Mouse (Mus musculus) adrenal gland, adult 8-10 months (tissue): ENCODE measurements around the gene 9530053A07Rik. TPM values are rescaled to one million over a fixed set of nuclear protein-coding genes. Genes with fewer than 3 reads are reported as not detected.
"Not testable (repeated sequence)": the region's sequence is repeated elsewhere in the genome, so short reads cannot be mapped to it uniquely, and the experiment has no call there.

ENCODE experiments used
- DNase-seq: peaks from one replicate; pipeline ENCODE4 v3.0.0; 2022
- total RNA-seq, 4 experiments: library from RNA; stranded (reverse); gene quantifications; 2 replicates each; pipeline ENCODE4 v1.2.4; 2022

9530053A07Rik gene
- not detected for total RNA-seq

- DNase-seq = no peak
Observed at GRCm38 (mm10) chr7:28129166-28129565, at the start of gene 9530053A07Rik. 9530053A07Rik (plus strand) TSS chr7:28129466.

- no peak for DNase-seq
Observed at GRCm38 (mm10) chr7:28084215-28084614, 45.1 kb upstream of the 9530053A07Rik start.

GRCm38 (mm10) chr7:28086236-28086635 is 43.0 kb upstream of the 9530053A07Rik start:
- no peak for DNase-seq

- no peak for DNase-seq
Observed at GRCm38 (mm10) chr7:28093541-28093940, 35.7 kb upstream of the 9530053A07Rik start.

DNA sequence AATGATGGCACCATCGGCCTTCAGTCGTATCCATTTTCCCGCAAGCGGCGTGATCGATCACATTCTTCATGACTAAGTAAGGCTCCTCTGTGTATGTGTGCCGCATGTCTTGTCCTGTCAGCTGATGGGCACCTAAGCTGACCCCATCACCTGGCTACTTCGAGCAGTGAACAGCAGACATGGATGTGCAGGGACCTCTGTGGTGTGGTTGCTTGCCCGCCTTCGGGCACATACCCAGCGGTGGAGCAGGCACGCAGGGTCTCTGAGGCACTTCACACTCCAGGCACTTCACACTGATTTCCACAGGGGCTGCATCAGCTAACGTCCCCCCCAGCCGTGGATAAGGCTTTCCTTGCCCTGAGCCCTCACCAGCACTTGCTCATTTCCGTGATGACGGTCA is 30.2 kb upstream of the 9530053A07Rik start:
- DNase-seq = no peak

GRCm38 (mm10) chr7:28100596-28101590 is 28.4 kb upstream of the 9530053A07Rik start:
- peak; percentile 9 for DNase-seq

DNA sequence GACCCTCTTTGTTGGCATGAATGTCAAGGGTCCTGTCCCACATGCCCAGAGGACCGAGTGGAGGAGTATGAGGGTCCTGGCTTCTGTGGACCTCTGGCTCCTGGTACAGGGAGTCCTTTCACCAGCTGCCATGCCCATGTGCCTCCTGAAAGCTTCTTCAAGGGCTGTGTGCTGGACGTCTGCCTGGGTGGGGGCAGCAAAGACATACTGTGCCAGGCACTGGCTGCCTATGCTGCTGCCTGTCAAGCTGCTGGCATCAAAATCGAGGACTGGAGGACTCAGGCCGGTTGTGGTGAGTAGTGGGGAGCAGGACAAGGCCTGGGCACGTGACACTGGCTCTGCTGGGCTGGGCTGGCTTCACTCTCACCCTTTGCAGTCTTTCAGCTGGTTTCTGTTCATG is 26.3 kb upstream of the 9530053A07Rik start:
- not testable (repeated sequence) for DNase-seq

DNA sequence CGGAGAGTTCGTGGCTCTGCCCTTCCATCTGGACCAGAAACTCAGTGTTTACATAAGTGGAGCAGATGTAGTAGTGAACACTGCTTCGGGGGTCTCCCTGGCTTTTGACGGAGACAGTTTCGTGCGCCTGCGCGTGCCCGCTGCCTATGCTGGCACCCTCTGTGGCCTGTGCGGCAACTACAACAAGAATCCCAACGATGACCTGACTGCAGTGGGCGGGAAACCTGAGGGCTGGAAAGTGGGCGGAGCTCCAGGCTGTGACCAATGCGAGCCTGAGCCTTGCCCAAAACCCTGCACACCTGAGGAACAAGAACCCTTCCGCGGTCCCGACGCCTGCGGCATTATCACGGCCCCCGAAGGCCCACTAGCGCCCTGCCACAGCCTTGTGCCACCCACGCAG is 24.6 kb upstream of the 9530053A07Rik start:
- DNase-seq = no peak

- no peak for DNase-seq
Observed at GRCm38 (mm10) chr7:28106241-28106640, 23.0 kb upstream of the 9530053A07Rik start.

DNA sequence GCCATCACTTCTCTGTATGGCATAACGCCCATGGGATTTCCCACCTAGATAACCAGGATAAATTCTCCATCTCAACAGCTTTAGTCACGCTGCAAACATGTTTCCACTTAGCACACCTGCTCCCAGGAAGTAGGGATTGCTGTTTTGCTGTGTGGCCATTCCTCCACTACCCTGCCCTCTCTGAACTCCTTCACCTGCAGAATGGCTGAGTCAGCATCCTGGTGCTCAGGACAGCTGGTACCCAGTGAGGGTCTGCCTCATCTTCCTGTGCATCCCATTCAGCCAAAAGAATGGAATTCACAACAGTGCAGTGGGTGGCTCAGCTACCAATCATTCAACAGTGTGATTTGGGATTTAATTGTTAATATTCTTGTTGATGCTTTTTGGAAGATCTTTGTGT is 14.6 kb upstream of the 9530053A07Rik start:
- DNase-seq = no peak

DNA sequence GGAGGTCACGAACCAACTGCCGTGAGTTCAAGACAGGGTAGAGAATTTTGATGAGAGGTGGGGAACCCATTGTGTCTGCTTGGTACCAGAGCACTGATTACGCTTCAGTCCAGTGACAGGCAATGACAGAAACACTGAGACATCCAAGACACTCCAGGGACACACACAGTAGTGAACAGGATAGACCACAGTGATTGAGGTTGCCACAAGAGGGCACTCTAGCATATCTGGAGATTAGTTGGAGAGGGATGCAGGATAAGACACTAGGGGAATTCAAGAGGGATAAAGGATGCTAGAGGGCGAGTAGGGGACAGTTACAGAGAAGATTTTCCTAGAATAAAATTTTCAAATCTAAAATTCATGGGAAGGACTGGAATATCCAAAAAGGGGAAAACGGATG is 8.3 kb downstream of the 9530053A07Rik start:
- DNase-seq = no peak

GRCm38 (mm10) chr7:28148263-28148662 is 19.0 kb downstream of the 9530053A07Rik start:
- peak; percentile 17 for DNase-seq

GRCm38 (mm10) chr7:28149841-28150240 is 20.6 kb downstream of the 9530053A07Rik start:
- no peak for DNase-seq

DNA sequence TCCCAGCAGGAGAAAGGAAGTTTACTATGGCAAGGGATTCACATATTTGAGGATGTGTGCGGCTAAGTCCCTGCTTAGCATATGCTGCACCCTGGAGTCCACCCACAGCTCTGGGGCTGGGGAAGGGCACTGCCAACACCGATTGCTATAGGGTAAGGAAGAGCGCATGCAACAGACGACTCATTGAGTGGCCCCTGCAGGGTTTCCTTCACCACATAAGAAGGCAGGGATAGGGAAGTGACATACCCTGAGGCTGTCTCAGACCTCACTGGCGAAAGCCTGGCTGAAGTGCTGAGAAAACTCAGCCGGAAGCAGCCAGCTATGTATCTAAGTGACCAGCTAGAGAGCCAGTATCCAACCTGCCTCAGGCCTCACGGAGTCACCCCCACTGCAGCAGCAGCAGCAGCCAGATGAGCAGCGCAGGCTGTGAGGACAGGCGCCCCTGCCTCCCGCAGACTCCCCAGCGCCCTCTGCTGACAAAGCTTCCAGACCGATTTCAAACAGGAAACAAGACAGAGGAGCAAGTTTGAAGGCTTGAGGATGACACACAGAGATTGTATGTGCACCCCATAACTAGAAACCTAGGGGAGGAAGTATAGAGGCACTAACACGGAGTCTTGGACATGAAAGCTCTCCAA is 22.4 kb downstream of the 9530053A07Rik start:
- DNase-seq = no peak

DNA sequence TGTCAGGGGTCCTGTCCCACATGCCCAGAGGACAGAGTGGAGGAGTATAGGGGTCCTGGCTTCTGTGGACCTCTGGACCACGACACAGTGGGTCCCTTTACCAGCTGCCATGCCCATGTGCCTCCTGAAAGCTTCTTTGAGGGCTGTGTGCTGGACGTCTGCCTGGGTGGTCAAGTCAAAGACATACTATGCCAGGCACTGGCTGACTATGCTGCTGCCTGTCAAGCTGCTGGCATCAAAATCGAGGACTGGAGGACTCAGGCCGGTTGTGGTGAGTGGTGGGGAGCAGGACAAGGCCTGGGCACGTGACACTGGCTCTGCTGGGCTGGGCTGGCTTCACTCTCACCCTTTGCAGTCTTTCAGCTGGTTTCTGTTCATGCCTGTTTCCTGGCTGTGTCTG is 24.3 kb downstream of the 9530053A07Rik start:
- not testable (repeated sequence) for DNase-seq

DNA sequence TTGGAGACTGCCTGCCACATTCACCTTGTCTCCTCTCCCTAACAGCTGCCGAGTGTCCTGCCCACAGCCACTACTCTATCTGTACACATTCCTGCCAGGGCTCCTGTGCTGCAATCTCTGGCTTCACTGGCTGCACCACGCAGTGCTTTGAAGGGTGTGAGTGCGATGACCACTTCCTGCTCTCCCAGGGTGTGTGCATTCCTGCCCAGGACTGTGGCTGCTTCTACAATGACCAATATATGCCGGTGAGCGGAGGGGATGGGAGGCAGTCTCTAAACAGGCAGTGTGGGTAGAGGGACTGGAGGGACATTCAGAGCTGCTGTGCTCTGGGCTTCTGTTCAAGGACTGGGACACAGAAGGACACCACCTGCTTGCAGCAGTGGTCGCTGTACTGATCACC is 30.0 kb downstream of the 9530053A07Rik start:
- DNase-seq = no peak

- no peak for DNase-seq
Observed at GRCm38 (mm10) chr7:28159893-28160292, 30.6 kb downstream of the 9530053A07Rik start.

- DNase-seq = no peak
Observed at GRCm38 (mm10) chr7:28161163-28161749, 32.0 kb downstream of the 9530053A07Rik start.

GRCm38 (mm10) chr7:28165406-28165805 is 36.1 kb downstream of the 9530053A07Rik start:
- no peak for DNase-seq

- DNase-seq = peak; percentile 66
Observed at GRCm38 (mm10) chr7:28168320-28169115, 39.3 kb downstream of the 9530053A07Rik start.

- DNase-seq = peak; percentile 90
Observed at GRCm38 (mm10) chr7:28169489-28170422, 40.5 kb downstream of the 9530053A07Rik start, which contains the start of gene Fbl. Fbl (plus strand) TSS chr7:28169710.
